ENCODE assay signal across 8 mouse cellular contexts in genomic region chr9:109862397-109863044, GRCm38 (mm10). TPM values are rescaled to one million over a fixed set of nuclear protein-coding genes. Genes with fewer than 3 reads are reported as not detected.
DNase-seq lines count a peak whose midpoint lies in the region; ATAC-seq lines count a peak whose summit lies in the region.

No protein-coding gene starts in this region.

- H3K9me3 ChIP-seq in erythroblast, embryonic 14.5 days (ENCODE audit: control insufficient read depth, low read length), result no peaks in the 10 kb centered on the region
- H3K9me3 ChIP-seq in heart, embryonic 12.5 days (replicated peaks), result no peaks in the 10 kb centered on the region
- H3K9me3 ChIP-seq in kidney, embryonic 16.5 days (ENCODE audit: low read length), result no peaks in the 10 kb centered on the region
- no peaks in the 10 kb centered on the region for H3K9me3 ChIP-seq in liver, embryonic 13.5 days (replicated peaks)
- no peaks in the 10 kb centered on the region for H3K9me3 ChIP-seq in stomach, embryonic 15.5 days

- H3K27me3 ChIP-seq in erythroblast, embryonic 14.5 days (ENCODE audit: control insufficient read depth), result no peaks in the 10 kb centered on the region
- H3K27me3 ChIP-seq in heart, embryonic 12.5 days (replicated peaks), result no peaks in the 10 kb centered on the region
- no peaks in the 10 kb centered on the region for H3K27me3 ChIP-seq in kidney, embryonic 16.5 days (ENCODE audit: insufficient read depth, low read length)
- no peaks in the 10 kb centered on the region for H3K27me3 ChIP-seq in liver, embryonic 13.5 days
- H3K27me3 ChIP-seq in stomach, embryonic 15.5 days (replicated peaks), result no peaks in the 10 kb centered on the region

- H3K4me3 ChIP-seq in erythroblast, embryonic 14.5 days (replicated peaks), result peak overlapping the region; percentile 30
- H3K4me3 ChIP-seq in heart, embryonic 12.5 days, result peak overlapping the region; percentile 19; the same call in 1 of the 2 replicates
- H3K4me3 ChIP-seq in kidney, embryonic 16.5 days (ENCODE audit: low read length), result no peak overlapping the region
- H3K4me3 ChIP-seq in liver, embryonic 13.5 days (replicated peaks), result peak overlapping the region; percentile 30
- H3K4me3 ChIP-seq in stomach, embryonic 15.5 days (replicated peaks), result 0 out of 2 replicates have a peak overlapping the region, but pooled peaks have one; percentile 8

- H3K27ac ChIP-seq in heart, embryonic 12.5 days (ENCODE audit: poor library complexity, severe bottlenecking), result no peak overlapping the region
- no peak overlapping the region for H3K27ac ChIP-seq in kidney, embryonic 16.5 days (ENCODE audit: low read length)
- no peak overlapping the region for H3K27ac ChIP-seq in liver, embryonic 13.5 days
- H3K27ac ChIP-seq in stomach, embryonic 15.5 days, result no peak overlapping the region

- peaks cover 24% of the 10 kb centered on the region for H3K4me1 ChIP-seq in erythroblast, embryonic 14.5 days (ENCODE audit: control insufficient read depth)
- 0 out of 2 replicates have a peak, but pooled peaks cover 8% of the 10 kb centered on the region for H3K4me1 ChIP-seq in heart, embryonic 12.5 days (replicated peaks)
- H3K4me1 ChIP-seq in kidney, embryonic 16.5 days (ENCODE audit: insufficient read depth, low read length), result no peaks in the 10 kb centered on the region
- peaks cover 24% of the 10 kb centered on the region for H3K4me1 ChIP-seq in liver, embryonic 13.5 days (replicated peaks)
- H3K4me1 ChIP-seq in stomach, embryonic 15.5 days, result no peaks in the 10 kb centered on the region

- H3K36me3 ChIP-seq in erythroblast, embryonic 14.5 days (ENCODE audit: control insufficient read depth), result no peaks in the 10 kb centered on the region
- H3K36me3 ChIP-seq in heart, embryonic 12.5 days, result no peaks in the 10 kb centered on the region
- no peaks in the 10 kb centered on the region for H3K36me3 ChIP-seq in kidney, embryonic 16.5 days (ENCODE audit: insufficient read depth, low read length)
- no peaks in the 10 kb centered on the region for H3K36me3 ChIP-seq in liver, embryonic 13.5 days
- no peaks in the 10 kb centered on the region for H3K36me3 ChIP-seq in stomach, embryonic 15.5 days

- WGBS in heart, embryonic 12.5 days, result 14% methylated on average over 20 of the region's 20 CpGs
- 17% methylated on average over 20 of the region's 20 CpGs for WGBS in kidney, embryonic 16.5 days
- WGBS in liver, embryonic 13.5 days (ENCODE audit: insufficient replicate concordance), result 4% methylated on average over 20 of the region's 20 CpGs
- 14% methylated on average over 20 of the region's 20 CpGs for WGBS in stomach, embryonic 15.5 days

- DNase-seq in B cell, adult 2 months, result peak; percentile 86 to 87
- DNase-seq in brain, adult 2 months (ENCODE audit: low read depth, low spot score), result peak; percentile 67
- DNase-seq in liver, embryonic 13.5 days, result peak; percentile 65
- peak; percentile 90 for DNase-seq in neural tube, embryonic 10.5 days (ENCODE audit: extremely low spot score, low spot score)

- 0 out of 2 replicates have a peak overlapping the region, but pooled peaks have one; percentile 15 for H3K9ac ChIP-seq in heart, embryonic 12.5 days
- no peak overlapping the region; the same call in 1 of the 2 replicates for H3K9ac ChIP-seq in kidney, embryonic 16.5 days (replicated peaks; ENCODE audit: low read length)
- H3K9ac ChIP-seq in liver, embryonic 13.5 days, result peak overlapping the region; percentile 46
- H3K9ac ChIP-seq in stomach, embryonic 15.5 days, result no peak overlapping the region

- no peak; the same call in 1 of the 2 replicates for ATAC-seq in heart, embryonic 12.5 days (ENCODE audit: insufficient number of reproducible peaks, low FRiP score)
- ATAC-seq in kidney, embryonic 16.5 days (ENCODE audit: low FRiP score, low TSS enrichment), result peak; percentile 76; the same call in 1 of the 2 replicates
- 0 out of 2 replicates have a peak, but pooled peaks have one; percentile 42 for ATAC-seq in liver, embryonic 13.5 days (ENCODE audit: low read depth)
- peak; percentile 53; the same call in 1 of the 2 replicates for ATAC-seq in stomach, embryonic 15.5 days (ENCODE audit: insufficient read depth, low FRiP score, low read depth)

- H3K4me2 ChIP-seq in heart, embryonic 12.5 days, result peak overlapping the region; percentile 57
- H3K4me2 ChIP-seq in kidney, embryonic 16.5 days (replicated peaks; ENCODE audit: low read depth, low read length), result peak overlapping the region; percentile 29
- H3K4me2 ChIP-seq in liver, embryonic 13.5 days, result peak overlapping the region; percentile 60
- peak overlapping the region; percentile 48 for H3K4me2 ChIP-seq in stomach, embryonic 15.5 days

RNA-seq across cellular contexts. Expression of gene Cdc25a, which starts 12.9 kb away (rescaled TPM):
- 1.5 and 1.6 TPM in 2 replicates for polyA plus RNA-seq in erythroblast, embryonic 14.5 days (2012)
- 27.6 and 28.6 TPM in 2 replicates for polyA plus RNA-seq in heart, embryonic 12.5 days (2016; fragmentation: Nextera tagmentation; extraction: Ambion mirVana)
- 24.3 and 28.0 TPM in 2 replicates for polyA plus RNA-seq in kidney, embryonic 16.5 days (2015; fragmentation: Nextera tagmentation; extraction: Ambion mirVana)
- 16.7 and 18.8 TPM in 2 replicates for polyA plus RNA-seq in liver, embryonic 13.5 days (2015; fragmentation: Nextera tagmentation; extraction: Ambion mirVana)
- 28.8 and 33.2 TPM in 2 replicates for polyA plus RNA-seq in stomach, embryonic 15.5 days (2015; fragmentation: Nextera tagmentation; extraction: Ambion mirVana)

RNA-seq across cellular contexts. Expression of gene Camp, which starts 13.1 kb away (rescaled TPM):
- 0.32 and 0.76 TPM in 2 replicates for polyA plus RNA-seq in erythroblast, embryonic 14.5 days (2012)
- 0.35 and 1.1 TPM in 2 replicates for polyA plus RNA-seq in heart, embryonic 12.5 days (2016; fragmentation: Nextera tagmentation; extraction: Ambion mirVana)
- 1.4 and 2.2 TPM in 2 replicates for polyA plus RNA-seq in kidney, embryonic 16.5 days (2015; fragmentation: Nextera tagmentation; extraction: Ambion mirVana)
- polyA plus RNA-seq in liver, embryonic 13.5 days (2015; fragmentation: Nextera tagmentation; extraction: Ambion mirVana), result 39.6 and 41.2 TPM in 2 replicates
- polyA plus RNA-seq in stomach, embryonic 15.5 days (2015; fragmentation: Nextera tagmentation; extraction: Ambion mirVana), result 22.7 and 24.2 TPM in 2 replicates

RNA-seq across cellular contexts. Expression of gene Nme6, which starts 30.0 kb away (rescaled TPM):
- polyA plus RNA-seq in erythroblast, embryonic 14.5 days (2012), result 0.89 and 1.2 TPM in 2 replicates
- polyA plus RNA-seq in heart, embryonic 12.5 days (2016; fragmentation: Nextera tagmentation; extraction: Ambion mirVana), result 55.7 and 60.5 TPM in 2 replicates
- polyA plus RNA-seq in kidney, embryonic 16.5 days (2015; fragmentation: Nextera tagmentation; extraction: Ambion mirVana), result 77.8 and 79.1 TPM in 2 replicates
- polyA plus RNA-seq in liver, embryonic 13.5 days (2015; fragmentation: Nextera tagmentation; extraction: Ambion mirVana), result 55.1 and 58.0 TPM in 2 replicates
- 66.8 and 67.7 TPM in 2 replicates for polyA plus RNA-seq in stomach, embryonic 15.5 days (2015; fragmentation: Nextera tagmentation; extraction: Ambion mirVana)

RNA-seq across cellular contexts. Expression of gene Spink8, which starts 50.4 kb away (rescaled TPM):
- not detected in 2 replicates for polyA plus RNA-seq in erythroblast, embryonic 14.5 days (2012)
- polyA plus RNA-seq in heart, embryonic 12.5 days (2016; fragmentation: Nextera tagmentation; extraction: Ambion mirVana), result not detected in 2 replicates
- polyA plus RNA-seq in kidney, embryonic 16.5 days (2015; fragmentation: Nextera tagmentation; extraction: Ambion mirVana), result 14.9 and 17.3 TPM in 2 replicates
- not detected in 2 replicates for polyA plus RNA-seq in liver, embryonic 13.5 days (2015; fragmentation: Nextera tagmentation; extraction: Ambion mirVana)
- polyA plus RNA-seq in stomach, embryonic 15.5 days (2015; fragmentation: Nextera tagmentation; extraction: Ambion mirVana), result 0.22 TPM in 1 of 2 replicates, not detected in the other

Comparison
In these comparisons a context has a peak if more than half of its experiments do, and no peak if none do; other contexts are left out.
1. H3K9ac ChIP-seq: peak in heart, embryonic 12.5 days (single experiment) and liver, embryonic 13.5 days (single experiment); none in kidney, embryonic 16.5 days (single experiment) and stomach, embryonic 15.5 days (single experiment).
2. RNA of gene Nme6, which starts 30.0 kb away (polyA plus RNA-seq): 77.8 to 79.1 TPM in kidney, embryonic 16.5 days, 66.8 to 67.7 TPM in stomach, embryonic 15.5 days, 55.1 to 58.0 TPM in liver, embryonic 13.5 days and 55.7 to 60.5 TPM in heart, embryonic 12.5 days; 0.89 to 1.2 TPM in erythroblast, embryonic 14.5 days; every median in the first group is over 10 times any median in the second.
3. Peak in every context shown above with its lines, with median percentiles within 50 percentile points of each other: DNase-seq and H3K4me2 ChIP-seq.